Mouse (Mus musculus): ENCODE results near the gene Ppil4. TPM values are rescaled to one million over a fixed set of nuclear protein-coding genes. Genes with fewer than 3 reads are reported as not detected.

Gene Ppil4
- polyA plus RNA-seq, 1 experiment from 2014 or later, result 47.3 TPM

- Histone ChIP-seq H3K27ac (no peak overlapping the region), H3K27me3 (no peaks in the 10 kb centered on the region), H3K4me1 (no peaks in the 10 kb centered on the region), H3K9ac (no peak overlapping the region), H3K9me3 (no peaks in the 10 kb centered on the region), H3K4me3 (no peak overlapping the region), H3K4me2 (replicated peaks) (no peak overlapping the region), H3K36me3 (peaks cover 23% of the 10 kb centered on the region)
- 95% methylated on average over 4 of the region's 4 CpGs for WGBS
- no peak for ATAC-seq (ENCODE audit: insufficient number of reproducible peaks, insufficient read depth, low FRiP score, low TSS enrichment)
Observed at GRCm38 (mm10) chr10:7825281-7825665, 32.6 kb downstream of the Ppil4 start.

- Histone ChIP-seq H3K4me1 (no peaks in the 10 kb centered on the region), H3K27me3 (no peaks in the 10 kb centered on the region), H3K27ac (no peak overlapping the region), H3K36me3 (peaks cover 19% of the 10 kb centered on the region), H3K4me2 (replicated peaks) (no peak overlapping the region), H3K9me3 (no peaks in the 10 kb centered on the region), H3K4me3 (no peak overlapping the region), H3K9ac (no peak overlapping the region)
- WGBS, result 95% methylated on average over 9 of the region's 9 CpGs
- ATAC-seq (ENCODE audit: insufficient number of reproducible peaks, insufficient read depth, low FRiP score, low TSS enrichment), result no peak
Observed at GRCm38 (mm10) chr10:7826106-7826505, 33.4 kb downstream of the Ppil4 start.

GRCm38 (mm10) chr10:7832171-7832676, 39.5 kb downstream of the Ppil4 start, which contains the start of gene Zc3h12d:
Gene Zc3h12d, plus strand, starts transcription at chr10:7832470.
- Histone ChIP-seq H3K9ac (no peak within 1 kb of the TSS), H3K27me3 (no peaks in the 10 kb centered on the region), H3K4me3 (peak within 1 kb of the TSS; percentile 26), H3K36me3 (no peaks in the 10 kb centered on the region), H3K4me2 (replicated peaks) (peak within 1 kb of the TSS; percentile 49), H3K9me3 (no peaks in the 10 kb centered on the region), H3K4me1 (peaks cover 8% of the 10 kb centered on the region; the same call in 1 of the 2 replicates), H3K27ac (no peak within 1 kb of the TSS)
- WGBS, result 3% methylated on average over 15 of the region's 15 CpGs
- ATAC-seq (ENCODE audit: insufficient number of reproducible peaks, insufficient read depth, low FRiP score, low TSS enrichment), result 0 out of 2 replicates have a peak, but pooled peaks have one; percentile 62

- no peak overlapping the region for H3K27ac ChIP-seq
- ATAC-seq (ENCODE audit: insufficient number of reproducible peaks, insufficient read depth, low FRiP score, low TSS enrichment), result no peak
- H3K9me3 ChIP-seq, result no peaks in the 10 kb centered on the region
- H3K4me1 ChIP-seq, result peaks cover 8% of the 10 kb centered on the region; the same call in 1 of the 2 replicates
- H3K9ac ChIP-seq, result no peak overlapping the region
- no peak overlapping the region for H3K4me3 ChIP-seq
- H3K27me3 ChIP-seq, result no peaks in the 10 kb centered on the region
- 79% methylated on average over 9 of the region's 9 CpGs for WGBS
- no peaks in the 10 kb centered on the region for H3K36me3 ChIP-seq
- H3K4me2 ChIP-seq (replicated peaks), result no peak overlapping the region
Observed at GRCm38 (mm10) chr10:7833377-7834165, 40.9 kb downstream of the Ppil4 start.

GRCm38 (mm10) chr10:7834671-7835225, 42.1 kb downstream of the Ppil4 start:
- H3K4me3 ChIP-seq, result no peak overlapping the region
- H3K4me1 ChIP-seq, result peaks cover 11% of the 10 kb centered on the region; the same call in 1 of the 2 replicates
- H3K9me3 ChIP-seq, result no peaks in the 10 kb centered on the region
- H3K9ac ChIP-seq, result no peak overlapping the region
- H3K27me3 ChIP-seq, result no peaks in the 10 kb centered on the region
- H3K36me3 ChIP-seq, result no peaks in the 10 kb centered on the region
- no peak overlapping the region for H3K4me2 ChIP-seq (replicated peaks)
- no peak overlapping the region for H3K27ac ChIP-seq
- 68% methylated on average over 10 of the region's 10 CpGs for WGBS
- no peak for ATAC-seq (ENCODE audit: insufficient number of reproducible peaks, insufficient read depth, low FRiP score, low TSS enrichment)

GRCm38 (mm10) chr10:7836902-7837301, 44.2 kb downstream of the Ppil4 start:
- H3K9ac ChIP-seq, result no peak overlapping the region
- no peak overlapping the region for H3K4me3 ChIP-seq
- H3K9me3 ChIP-seq, result no peaks in the 10 kb centered on the region
- ATAC-seq (ENCODE audit: insufficient number of reproducible peaks, insufficient read depth, low FRiP score, low TSS enrichment), result no peak
- no peaks in the 10 kb centered on the region for H3K36me3 ChIP-seq
- no peak overlapping the region for H3K4me2 ChIP-seq (replicated peaks)
- 72% methylated on average over 2 of the region's 2 CpGs for WGBS
- H3K4me1 ChIP-seq, result peaks cover 10% of the 10 kb centered on the region; the same call in 1 of the 2 replicates
- no peaks in the 10 kb centered on the region for H3K27me3 ChIP-seq
- no peak overlapping the region for H3K27ac ChIP-seq

GRCm38 (mm10) chr10:7837446-7837845, 44.8 kb downstream of the Ppil4 start:
- H3K9ac ChIP-seq, result no peak overlapping the region
- no peak overlapping the region for H3K27ac ChIP-seq
- WGBS, result 91% methylated on average over 8 of the region's 8 CpGs
- H3K9me3 ChIP-seq, result no peaks in the 10 kb centered on the region
- no peaks in the 10 kb centered on the region for H3K27me3 ChIP-seq
- no peak overlapping the region for H3K4me3 ChIP-seq
- no peak overlapping the region for H3K4me2 ChIP-seq (replicated peaks)
- no peaks in the 10 kb centered on the region for H3K36me3 ChIP-seq
- no peak for ATAC-seq (ENCODE audit: insufficient number of reproducible peaks, insufficient read depth, low FRiP score, low TSS enrichment)
- peaks cover 4% of the 10 kb centered on the region; the same call in 1 of the 2 replicates for H3K4me1 ChIP-seq

GRCm38 (mm10) chr10:7838036-7838435, 45.3 kb downstream of the Ppil4 start:
- Histone ChIP-seq H3K4me1 (0 out of 2 replicates have a peak, but pooled peaks cover 3% of the 10 kb centered on the region), H3K4me3 (no peak overlapping the region), H3K4me2 (replicated peaks) (no peak overlapping the region), H3K9ac (no peak overlapping the region), H3K9me3 (no peaks in the 10 kb centered on the region), H3K27me3 (no peaks in the 10 kb centered on the region), H3K36me3 (no peaks in the 10 kb centered on the region), H3K27ac (no peak overlapping the region)
- no peak for ATAC-seq (ENCODE audit: insufficient number of reproducible peaks, insufficient read depth, low FRiP score, low TSS enrichment)
- 91% methylated on average over 8 of the region's 8 CpGs for WGBS

GRCm38 (mm10) chr10:7838874-7839421, 46.3 kb downstream of the Ppil4 start:
- Histone ChIP-seq H3K27me3 (no peaks in the 10 kb centered on the region), H3K27ac (no peak overlapping the region), H3K4me3 (no peak overlapping the region), H3K9ac (no peak overlapping the region), H3K36me3 (no peaks in the 10 kb centered on the region), H3K4me2 (replicated peaks) (no peak overlapping the region), H3K4me1 (0 out of 2 replicates have a peak, but pooled peaks cover 3% of the 10 kb centered on the region), H3K9me3 (no peaks in the 10 kb centered on the region)
- 78% methylated on average over 5 of the region's 5 CpGs for WGBS
- no peak for ATAC-seq (ENCODE audit: insufficient number of reproducible peaks, insufficient read depth, low FRiP score, low TSS enrichment)

GRCm38 (mm10) chr10:7839551-7840352, 47.1 kb downstream of the Ppil4 start:
- 88% methylated on average over 22 of the region's 22 CpGs for WGBS
- Histone ChIP-seq H3K4me3 (no peak overlapping the region), H3K9me3 (no peaks in the 10 kb centered on the region), H3K27ac (no peak overlapping the region), H3K27me3 (no peaks in the 10 kb centered on the region), H3K4me2 (replicated peaks) (no peak overlapping the region), H3K36me3 (no peaks in the 10 kb centered on the region), H3K4me1 (0 out of 2 replicates have a peak, but pooled peaks cover 3% of the 10 kb centered on the region), H3K9ac (no peak overlapping the region)
- ATAC-seq (ENCODE audit: insufficient number of reproducible peaks, insufficient read depth, low FRiP score, low TSS enrichment), result no peak

- Histone ChIP-seq H3K36me3 (no peaks in the 10 kb centered on the region), H3K27me3 (no peaks in the 10 kb centered on the region), H3K27ac (no peak overlapping the region), H3K4me2 (replicated peaks) (no peak overlapping the region), H3K9me3 (no peaks in the 10 kb centered on the region), H3K4me3 (no peak overlapping the region), H3K9ac (no peak overlapping the region), H3K4me1 (0 out of 2 replicates have a peak, but pooled peaks cover 3% of the 10 kb centered on the region)
- ATAC-seq (ENCODE audit: insufficient number of reproducible peaks, insufficient read depth, low FRiP score, low TSS enrichment), result no peak
- WGBS, result 85% methylated on average over 2 of the region's 2 CpGs
Observed at GRCm38 (mm10) chr10:7840353-7840733, 47.7 kb downstream of the Ppil4 start.

Measured in embryonic facial prominence, embryonic 12.5 days (tissue).